Mouse (Mus musculus) limb, embryonic 10.5 days (tissue): Measurements from ENCODE around the gene Atxn10. TPM values are rescaled to one million over a fixed set of nuclear protein-coding genes. Genes with fewer than 3 reads are reported as not detected.
"Not testable (repeated sequence)": the region's sequence is repeated elsewhere in the genome, so short reads cannot be mapped to it uniquely, and the experiment has no call there.

ENCODE experiments used
- DNase-seq: peaks from one replicate; pipeline ENCODE4 v3.0.0-alpha.2; 2017; ENCODE audit warnings: low spot score
- H3K27ac ChIP-seq: fragments of 300-500 bp; sonication (generic); 2 replicates; pipeline ENCODE4 v1.5.1; 2016; ENCODE audit warnings: mild to moderate bottlenecking
- H3K27me3 ChIP-seq: fragments of 300-500 bp; sonication (generic); 2 replicates; pipeline ENCODE4 v1.6.1; 2016; ENCODE audit warnings: low read depth, mild to moderate bottlenecking; ENCODE audit not compliant: poor library complexity, severe bottlenecking
- H3K36me3 ChIP-seq: fragments of 300-500 bp; sonication (generic); 2 replicates; pipeline ENCODE4 v1.6.1; 2016; ENCODE audit warnings: mild to moderate bottlenecking, moderate library complexity
- H3K4me1 ChIP-seq: fragments of 300-500 bp; sonication (generic); 2 replicates; pipeline ENCODE4 v1.6.1; 2016
- H3K4me3 ChIP-seq: fragments of 300-500 bp; sonication (generic); 2 replicates; pipeline ENCODE4 v1.5.1; 2016; ENCODE audit warnings: mild to moderate bottlenecking, moderate library complexity
- H3K9me3 ChIP-seq: fragments of 300-500 bp; sonication (generic); replicated peaks from 2 replicates; pipeline ENCODE4 v1.6.1; 2016; ENCODE audit warnings: mild to moderate bottlenecking
- WGBS: fragments of 180-500 bp; shearing (Covaris S2); methylation state at CpG from one replicate; pipeline ENCODE4 v1.1.7; 2016; 5-methylcytosine and 5-hydroxymethylcytosine counted together
- polyA plus RNA-seq: library from polyadenylated mRNA; unstranded; fragments of >200 nt; fragmentation: Nextera tagmentation; extraction: Ambion mirVana; gene quantifications from 2 replicates; pipeline ENCODE4 v1.2.1, GENCODE M21; 2016

Atxn10 gene
- polyA plus RNA-seq, 1 experiment from 2014 or later: 311 TPM

GRCm38 (mm10) chr15:85316342-85317140 is 19.5 kb upstream of the Atxn10 start:
- WGBS: 69% methylated on average over 14 of the region's 14 CpGs
- H3K27ac ChIP-seq: no peak overlapping the region
- no peak for DNase-seq
- no peaks in the 10 kb centered on the region for H3K4me1 ChIP-seq
- no peak overlapping the region for H3K4me3 ChIP-seq
- no peaks in the 10 kb centered on the region for H3K9me3 ChIP-seq
- H3K36me3 ChIP-seq: no peaks in the 10 kb centered on the region
- peaks cover 38% of the 10 kb centered on the region; the same call in 1 of the 2 replicates for H3K27me3 ChIP-seq

GRCm38 (mm10) chr15:85319924-85320668 is 15.9 kb upstream of the Atxn10 start:
- Histone ChIP-seq H3K36me3 (no peaks in the 10 kb centered on the region), H3K4me3 (no peak overlapping the region), H3K27ac (no peak overlapping the region), H3K9me3 (no peaks in the 10 kb centered on the region), H3K27me3 (peaks cover 23% of the 10 kb centered on the region; the same call in 1 of the 2 replicates), H3K4me1 (no peaks in the 10 kb centered on the region)
- DNase-seq: no peak
- WGBS: 77% methylated on average over 11 of the region's 11 CpGs

- Histone ChIP-seq H3K4me3 (no peak overlapping the region), H3K27ac (no peak overlapping the region), H3K9me3 (no peaks in the 10 kb centered on the region), H3K4me1 (no peaks in the 10 kb centered on the region), H3K27me3 (0 out of 2 replicates have a peak, but pooled peaks cover 2% of the 10 kb centered on the region), H3K36me3 (no peaks in the 10 kb centered on the region)
- 92% methylated on average over 4 of the region's 4 CpGs for WGBS
- DNase-seq: no peak
These were observed 12.8 kb upstream of the Atxn10 start for GRCm38 (mm10) chr15:85323214-85323613.

- Histone ChIP-seq H3K36me3 (no peaks in the 10 kb centered on the region), H3K4me1 (no peaks in the 10 kb centered on the region), H3K9me3 (no peaks in the 10 kb centered on the region), H3K4me3 (no peak overlapping the region), H3K27ac (no peak overlapping the region), H3K27me3 (no peaks in the 10 kb centered on the region)
- 91% methylated on average over 1 of the region's 1 CpGs for WGBS
- no peak for DNase-seq
These were observed 11.6 kb upstream of the Atxn10 start for GRCm38 (mm10) chr15:85324426-85324825.

- no peak for DNase-seq
- no peaks in the 10 kb centered on the region for H3K36me3 ChIP-seq
- no peak overlapping the region for H3K27ac ChIP-seq
- no peaks in the 10 kb centered on the region for H3K27me3 ChIP-seq
- no peak overlapping the region for H3K4me3 ChIP-seq
- no peaks in the 10 kb centered on the region for H3K4me1 ChIP-seq
- H3K9me3 ChIP-seq: no peaks in the 10 kb centered on the region
- WGBS: 59% methylated on average over 11 of the region's 11 CpGs
These were observed 8.2 kb upstream of the Atxn10 start for GRCm38 (mm10) chr15:85327808-85328207.

GRCm38 (mm10) chr15:85328455-85328854 is 7.6 kb upstream of the Atxn10 start:
- not testable (repeated sequence) for H3K4me3 ChIP-seq, H3K27ac ChIP-seq, H3K27me3 ChIP-seq, H3K9me3 ChIP-seq, DNase-seq, H3K36me3 ChIP-seq, H3K4me1 ChIP-seq
- WGBS: 83% methylated on average over 2 of the region's 2 CpGs

GRCm38 (mm10) chr15:85329096-85329495 is 6.9 kb upstream of the Atxn10 start:
- no peaks in the 10 kb centered on the region for H3K4me1 ChIP-seq
- no peak for DNase-seq
- 94% methylated on average over 5 of the region's 5 CpGs for WGBS
- H3K27me3 ChIP-seq: no peaks in the 10 kb centered on the region
- H3K9me3 ChIP-seq: no peaks in the 10 kb centered on the region
- H3K4me3 ChIP-seq: no peak overlapping the region
- H3K27ac ChIP-seq: no peak overlapping the region
- no peaks in the 10 kb centered on the region for H3K36me3 ChIP-seq

- no peak overlapping the region for H3K27ac ChIP-seq
- H3K27me3 ChIP-seq: no peaks in the 10 kb centered on the region
- no peaks in the 10 kb centered on the region for H3K36me3 ChIP-seq
- no peak for DNase-seq
- no peak overlapping the region for H3K4me3 ChIP-seq
- H3K9me3 ChIP-seq: no peaks in the 10 kb centered on the region
- 80% methylated on average over 6 of the region's 6 CpGs for WGBS
- H3K4me1 ChIP-seq: no peaks in the 10 kb centered on the region
These were observed 6.0 kb upstream of the Atxn10 start for GRCm38 (mm10) chr15:85330024-85330423.

- not testable (repeated sequence) for H3K27me3 ChIP-seq, H3K9me3 ChIP-seq, DNase-seq, H3K27ac ChIP-seq, H3K36me3 ChIP-seq, H3K4me3 ChIP-seq
- peaks cover 14% of the 10 kb centered on the region for H3K4me1 ChIP-seq
- whole genome bisulfite sequencing: 94% methylated on average over 6 of the region's 6 CpGs
These were observed 2.5 kb upstream of the Atxn10 start for GRCm38 (mm10) chr15:85333511-85333910.

- H3K4me3 ChIP-seq: no peak overlapping the region
- no peaks in the 10 kb centered on the region for H3K9me3 ChIP-seq
- H3K27me3 ChIP-seq: no peaks in the 10 kb centered on the region
- H3K4me1 ChIP-seq: peaks cover 14% of the 10 kb centered on the region
- no peak overlapping the region for H3K27ac ChIP-seq
- no peak for DNase-seq
- H3K36me3 ChIP-seq: 0 out of 2 replicates have a peak, but pooled peaks cover 3% of the 10 kb centered on the region
- WGBS: 63% methylated on average over 3 of the region's 3 CpGs
These were observed 1.8 kb upstream of the Atxn10 start for GRCm38 (mm10) chr15:85334234-85334633.

- Histone ChIP-seq H3K4me1 (peaks cover 14% of the 10 kb centered on the region), H3K4me3 (peak overlapping the region; percentile 86), H3K36me3 (0 out of 2 replicates have a peak, but pooled peaks cover 3% of the 10 kb centered on the region), H3K27ac (peak overlapping the region; percentile 94), H3K9me3 (no peaks in the 10 kb centered on the region), H3K27me3 (no peaks in the 10 kb centered on the region)
- DNase-seq: peak; percentile 92
- under 1% methylated on average over 54 of the region's 54 CpGs for WGBS
These were observed 401 bp downstream of the Atxn10 start for GRCm38 (mm10) chr15:85336301-85336991.

- Histone ChIP-seq H3K4me1 (peaks cover 14% of the 10 kb centered on the region), H3K27me3 (no peaks in the 10 kb centered on the region), H3K4me3 (peak overlapping the region; percentile 86), H3K9me3 (no peaks in the 10 kb centered on the region), H3K36me3 (0 out of 2 replicates have a peak, but pooled peaks cover 3% of the 10 kb centered on the region), H3K27ac (peak overlapping the region; percentile 94)
- WGBS: 58% methylated on average over 9 of the region's 9 CpGs
- DNase-seq: no peak
These were observed 1.2 kb downstream of the Atxn10 start for GRCm38 (mm10) chr15:85337219-85337618.
